Mouse (Mus musculus): Measurements from ENCODE around the gene Kcnq5. TPM values are rescaled to one million over a fixed set of nuclear protein-coding genes. Genes with fewer than 3 reads are reported as not detected.
A peak's percentile ranks its signal among the peaks of the same experiment; 100 is the strongest.

Kcnq5 gene
- polyA plus RNA-seq, 1 experiment from 2014 or later = 1.4 TPM

DNA sequence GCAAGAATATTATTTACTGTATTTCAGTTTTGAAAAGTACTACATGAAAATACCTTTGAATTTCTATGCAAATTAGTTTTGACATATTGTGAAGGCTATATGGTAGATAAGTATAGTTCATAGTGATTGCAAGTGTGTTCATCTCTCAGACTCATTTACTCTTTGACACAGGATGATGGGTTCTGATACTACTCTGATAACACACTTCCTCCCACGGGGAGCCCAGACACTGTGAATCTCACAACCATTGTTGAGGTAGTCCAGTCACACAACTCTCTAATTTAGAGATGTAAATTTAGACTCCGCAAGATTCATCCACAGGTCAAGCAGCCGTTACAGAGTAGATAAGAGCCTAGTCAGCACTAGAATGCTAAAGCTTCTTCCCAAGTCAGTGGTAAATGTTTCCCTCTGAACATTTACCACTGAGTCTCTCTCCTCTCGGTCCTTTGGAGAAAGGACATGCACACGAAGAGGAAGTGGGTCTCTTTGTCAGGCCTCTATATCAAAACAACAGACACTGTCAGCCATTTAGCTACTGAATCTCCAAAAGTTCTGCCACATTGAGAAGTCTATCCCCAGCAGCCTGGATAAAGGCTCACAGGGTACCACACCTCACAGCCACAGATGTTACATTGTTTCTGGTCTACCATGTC is 65.5 kb downstream of the Kcnq5 start:
- Histone ChIP-seq H3K4me3 (ENCODE audit: low read depth, low read length) (no peak overlapping the region), H3K27me3 (replicated peaks; ENCODE audit: control insufficient read depth, insufficient read depth, low read length) (no peaks in the 10 kb centered on the region), H3K36me3 (ENCODE audit: control insufficient read depth, insufficient read depth, low read length) (no peaks in the 10 kb centered on the region), H3K4me1 (ENCODE audit: control insufficient read depth, insufficient read depth, low read length) (no peaks in the 10 kb centered on the region), H3K4me2 (ENCODE audit: low read depth, low read length) (no peak overlapping the region), H3K27ac (replicated peaks; ENCODE audit: low read depth, low read length) (no peak overlapping the region), H3K9me3 (ENCODE audit: control insufficient read depth, low read length) (no peaks in the 10 kb centered on the region), H3K9ac (ENCODE audit: low read depth, low read length) (no peak overlapping the region)
- 70% methylated on average over 5 of the region's 5 CpGs for WGBS
- no peak for DNase-seq (ENCODE audit: low spot score)
- ATAC-seq (ENCODE audit: low read depth) = no peak

DNA sequence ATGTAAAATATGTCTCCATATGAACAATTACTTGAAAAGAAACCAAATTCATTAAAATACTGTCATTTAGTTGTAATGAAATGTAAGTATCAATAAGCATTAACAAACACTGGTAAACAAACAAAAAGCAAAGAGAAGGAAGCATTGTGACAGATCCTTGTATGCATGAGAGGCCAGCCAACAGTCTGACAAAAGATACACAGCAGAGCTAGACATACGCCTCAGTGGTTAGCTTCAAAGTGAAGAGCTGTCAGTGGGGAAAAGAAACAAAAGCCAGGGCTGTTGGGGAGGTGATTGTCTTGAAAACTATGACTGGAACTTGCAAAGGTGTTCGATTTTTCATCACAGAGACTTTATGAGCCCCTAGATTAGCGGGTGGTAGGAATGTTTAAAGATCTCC is 78.0 kb downstream of the Kcnq5 start:
- no peak overlapping the region for H3K27ac ChIP-seq (replicated peaks; ENCODE audit: low read depth, low read length)
- no peak overlapping the region for H3K4me3 ChIP-seq (ENCODE audit: low read depth, low read length)
- no peak overlapping the region for H3K4me2 ChIP-seq (ENCODE audit: low read depth, low read length)
- H3K27me3 ChIP-seq (replicated peaks; ENCODE audit: control insufficient read depth, insufficient read depth, low read length) = no peaks in the 10 kb centered on the region
- H3K36me3 ChIP-seq (ENCODE audit: control insufficient read depth, insufficient read depth, low read length) = no peaks in the 10 kb centered on the region
- no peak for ATAC-seq (ENCODE audit: low read depth)
- 69% methylated on average over 3 of the region's 3 CpGs for WGBS
- no peaks in the 10 kb centered on the region for H3K9me3 ChIP-seq (ENCODE audit: control insufficient read depth, low read length)
- H3K9ac ChIP-seq (ENCODE audit: low read depth, low read length) = no peak overlapping the region
- H3K4me1 ChIP-seq (ENCODE audit: control insufficient read depth, insufficient read depth, low read length) = no peaks in the 10 kb centered on the region
- DNase-seq (ENCODE audit: low spot score) = no peak

DNA sequence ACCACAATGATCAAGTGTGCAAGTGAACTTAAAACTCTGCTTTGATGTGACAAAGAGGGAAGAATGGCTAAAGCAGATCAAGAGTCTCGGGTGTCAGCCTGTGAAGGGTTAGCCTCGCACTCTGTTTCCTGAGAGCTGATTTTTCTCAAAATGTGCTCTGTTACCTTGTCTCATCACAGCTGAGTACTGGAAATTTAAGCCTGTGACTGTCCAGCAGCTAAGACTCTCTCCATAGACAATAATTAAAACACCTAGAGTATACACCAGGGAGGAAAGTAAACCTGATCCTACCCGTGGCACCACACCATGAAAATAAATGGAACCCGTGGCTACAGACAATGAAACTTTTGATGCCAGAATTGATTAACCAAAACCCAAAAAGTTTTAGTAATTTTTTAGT is 90.9 kb downstream of the Kcnq5 start:
- no peaks in the 10 kb centered on the region for H3K36me3 ChIP-seq (ENCODE audit: control insufficient read depth, insufficient read depth, low read length)
- no peaks in the 10 kb centered on the region for H3K27me3 ChIP-seq (replicated peaks; ENCODE audit: control insufficient read depth, insufficient read depth, low read length)
- ATAC-seq (ENCODE audit: low read depth) (no peak), DNase-seq (ENCODE audit: low spot score) (no peak)
- 30% methylated on average over 4 of the region's 4 CpGs for WGBS
- no peaks in the 10 kb centered on the region for H3K4me1 ChIP-seq (ENCODE audit: control insufficient read depth, insufficient read depth, low read length)
- no peak overlapping the region for H3K27ac ChIP-seq (replicated peaks; ENCODE audit: low read depth, low read length)
- no peaks in the 10 kb centered on the region for H3K9me3 ChIP-seq (ENCODE audit: control insufficient read depth, low read length)
- H3K9ac ChIP-seq (ENCODE audit: low read depth, low read length) = no peak overlapping the region
- H3K4me2 ChIP-seq (ENCODE audit: low read depth, low read length) = no peak overlapping the region
- H3K4me3 ChIP-seq (ENCODE audit: low read depth, low read length) = no peak overlapping the region

DNA sequence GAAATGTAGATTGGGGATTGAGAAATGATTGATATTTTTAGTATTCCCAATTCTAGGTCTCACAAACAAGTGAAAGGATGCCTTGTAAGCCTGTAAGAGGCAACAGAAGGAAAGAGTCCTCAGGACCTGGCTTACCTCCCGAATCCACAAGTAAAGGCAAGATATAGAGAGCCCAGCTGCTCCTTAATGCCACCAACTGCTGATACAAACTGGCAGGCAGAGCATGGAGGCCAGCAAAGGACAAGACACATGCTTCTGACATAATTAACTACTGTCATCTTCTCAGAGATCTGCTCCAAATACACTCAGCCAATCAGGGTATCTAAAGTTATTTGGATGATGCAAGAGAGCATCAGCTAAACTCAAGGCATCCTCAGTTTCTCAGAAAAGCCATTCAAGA is 93.3 kb downstream of the Kcnq5 start:
- ATAC-seq (ENCODE audit: low read depth) = no peak
- no peaks in the 10 kb centered on the region for H3K9me3 ChIP-seq (ENCODE audit: control insufficient read depth, low read length)
- H3K4me3 ChIP-seq (ENCODE audit: low read depth, low read length) = no peak overlapping the region
- 76% methylated on average over 1 of the region's 1 CpGs for whole genome bisulfite sequencing
- H3K27ac ChIP-seq (replicated peaks; ENCODE audit: low read depth, low read length) = no peak overlapping the region
- no peak for DNase-seq (ENCODE audit: low spot score)
- no peaks in the 10 kb centered on the region for H3K27me3 ChIP-seq (replicated peaks; ENCODE audit: control insufficient read depth, insufficient read depth, low read length)
- no peaks in the 10 kb centered on the region for H3K4me1 ChIP-seq (ENCODE audit: control insufficient read depth, insufficient read depth, low read length)
- no peaks in the 10 kb centered on the region for H3K36me3 ChIP-seq (ENCODE audit: control insufficient read depth, insufficient read depth, low read length)
- H3K4me2 ChIP-seq (ENCODE audit: low read depth, low read length) = no peak overlapping the region
- no peak overlapping the region for H3K9ac ChIP-seq (ENCODE audit: low read depth, low read length)

DNA sequence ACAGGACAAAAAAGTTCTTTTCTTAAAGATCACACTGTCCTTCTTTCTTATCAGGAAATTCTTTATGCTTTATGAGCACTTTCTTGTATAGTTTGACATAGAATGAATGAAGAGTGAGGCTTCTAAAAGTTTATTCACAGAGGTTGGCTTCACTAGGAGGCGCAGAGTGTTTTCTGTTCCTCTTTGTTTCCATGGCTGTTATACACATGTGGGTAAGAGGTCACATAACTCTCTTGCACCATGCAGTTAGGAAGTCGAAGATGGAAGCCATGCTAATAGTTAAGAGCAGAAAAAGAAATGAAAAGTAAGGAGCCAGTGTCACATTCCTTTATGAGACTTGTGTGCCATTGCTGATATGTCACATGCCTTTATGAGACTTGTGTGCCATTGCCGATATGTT is 105.3 kb downstream of the Kcnq5 start:
- ATAC-seq (ENCODE audit: low read depth) (no peak), DNase-seq (ENCODE audit: low spot score) (no peak)
- H3K27ac ChIP-seq (replicated peaks; ENCODE audit: low read depth, low read length) = no peak overlapping the region
- no peaks in the 10 kb centered on the region for H3K4me1 ChIP-seq (ENCODE audit: control insufficient read depth, insufficient read depth, low read length)
- no peak overlapping the region for H3K4me3 ChIP-seq (ENCODE audit: low read depth, low read length)
- H3K9me3 ChIP-seq (ENCODE audit: control insufficient read depth, low read length) = no peaks in the 10 kb centered on the region
- no peaks in the 10 kb centered on the region for H3K36me3 ChIP-seq (ENCODE audit: control insufficient read depth, insufficient read depth, low read length)
- H3K4me2 ChIP-seq (ENCODE audit: low read depth, low read length) = no peak overlapping the region
- WGBS = 58% methylated on average over 3 of the region's 3 CpGs
- H3K9ac ChIP-seq (ENCODE audit: low read depth, low read length) = no peak overlapping the region
- H3K27me3 ChIP-seq (replicated peaks; ENCODE audit: control insufficient read depth, insufficient read depth, low read length) = no peaks in the 10 kb centered on the region

DNA sequence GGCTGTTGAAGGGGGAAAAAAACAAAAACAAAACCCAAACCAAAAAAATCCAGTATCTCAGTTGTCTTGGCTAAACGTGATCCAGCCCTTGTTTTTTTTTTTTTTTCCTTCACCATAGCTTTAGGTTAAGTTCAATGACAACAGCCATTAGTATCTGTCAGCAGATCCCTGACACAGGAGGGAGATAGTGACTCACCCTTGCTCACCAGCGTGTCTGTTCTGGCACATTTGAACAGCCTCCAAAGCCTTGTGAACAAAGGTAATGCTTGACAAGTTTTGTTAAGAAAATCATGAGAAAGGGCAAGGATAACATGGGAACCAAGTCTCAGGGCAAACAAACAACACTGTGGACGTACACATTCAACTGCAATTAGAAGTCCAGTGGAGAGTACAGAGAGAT is 123.2 kb downstream of the Kcnq5 start:
- Histone ChIP-seq H3K4me3 (ENCODE audit: low read depth, low read length) (no peak overlapping the region), H3K4me2 (ENCODE audit: low read depth, low read length) (no peak overlapping the region), H3K9ac (ENCODE audit: low read depth, low read length) (no peak overlapping the region), H3K27ac (replicated peaks; ENCODE audit: low read depth, low read length) (no peak overlapping the region), H3K4me1 (ENCODE audit: control insufficient read depth, insufficient read depth, low read length) (no peaks in the 10 kb centered on the region), H3K27me3 (replicated peaks; ENCODE audit: control insufficient read depth, insufficient read depth, low read length) (no peaks in the 10 kb centered on the region), H3K9me3 (ENCODE audit: control insufficient read depth, low read length) (no peaks in the 10 kb centered on the region), H3K36me3 (ENCODE audit: control insufficient read depth, insufficient read depth, low read length) (no peaks in the 10 kb centered on the region)
- ATAC-seq (ENCODE audit: low read depth) (no peak), DNase-seq (ENCODE audit: low spot score) (peak; percentile 23)
- WGBS = 35% methylated on average over 3 of the region's 3 CpGs

DNA sequence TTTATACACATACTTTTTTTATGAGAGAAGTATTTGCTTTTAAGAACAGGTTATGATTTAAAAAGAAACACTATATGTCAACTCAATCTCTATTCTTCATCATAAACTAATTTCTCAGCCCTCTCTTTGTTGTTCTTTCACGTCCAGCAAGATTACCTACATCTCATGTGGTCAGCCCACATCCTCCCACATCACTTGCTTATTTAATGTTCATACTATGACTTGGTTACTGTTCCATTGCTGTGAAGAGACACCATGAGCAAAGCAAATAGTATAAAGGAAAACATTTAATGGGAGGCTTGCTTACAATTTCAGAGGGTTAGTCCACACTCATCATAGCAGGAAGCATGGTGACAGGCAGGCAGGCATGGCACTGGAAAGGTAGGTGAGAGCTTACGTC is 124.4 kb downstream of the Kcnq5 start:
- Histone ChIP-seq H3K27me3 (replicated peaks; ENCODE audit: control insufficient read depth, insufficient read depth, low read length) (no peaks in the 10 kb centered on the region), H3K27ac (replicated peaks; ENCODE audit: low read depth, low read length) (no peak overlapping the region), H3K4me3 (ENCODE audit: low read depth, low read length) (no peak overlapping the region), H3K4me1 (ENCODE audit: control insufficient read depth, insufficient read depth, low read length) (no peaks in the 10 kb centered on the region), H3K4me2 (ENCODE audit: low read depth, low read length) (no peak overlapping the region), H3K9me3 (ENCODE audit: control insufficient read depth, low read length) (no peaks in the 10 kb centered on the region), H3K36me3 (ENCODE audit: control insufficient read depth, insufficient read depth, low read length) (no peaks in the 10 kb centered on the region), H3K9ac (ENCODE audit: low read depth, low read length) (no peak overlapping the region)
- ATAC-seq (ENCODE audit: low read depth) (no peak), DNase-seq (ENCODE audit: low spot score) (no peak)
- WGBS = 76% methylated on average over 2 of the region's 2 CpGs

DNA sequence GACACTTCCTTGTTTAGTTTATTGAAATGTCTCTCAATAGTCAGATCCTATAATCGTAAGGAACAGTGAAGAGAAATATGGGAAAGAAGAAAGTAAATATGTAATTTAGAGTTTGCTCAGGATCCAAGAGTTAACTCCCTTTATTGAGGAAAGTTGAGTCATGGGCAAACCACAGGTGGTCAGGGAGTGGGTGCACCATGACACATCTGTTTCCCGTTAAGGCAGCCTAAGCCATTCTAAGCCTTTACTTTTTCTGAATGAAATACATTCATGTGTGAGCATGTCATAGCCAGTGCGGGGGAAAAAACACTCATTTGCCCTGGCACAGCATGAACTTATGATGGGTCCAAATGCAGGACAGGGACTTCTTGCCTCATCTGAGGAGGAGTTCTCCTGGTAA is 125.4 kb downstream of the Kcnq5 start:
- Histone ChIP-seq H3K27me3 (replicated peaks; ENCODE audit: control insufficient read depth, insufficient read depth, low read length) (no peaks in the 10 kb centered on the region), H3K36me3 (ENCODE audit: control insufficient read depth, insufficient read depth, low read length) (no peaks in the 10 kb centered on the region), H3K27ac (replicated peaks; ENCODE audit: low read depth, low read length) (no peak overlapping the region), H3K4me2 (ENCODE audit: low read depth, low read length) (no peak overlapping the region), H3K4me1 (ENCODE audit: control insufficient read depth, insufficient read depth, low read length) (no peaks in the 10 kb centered on the region), H3K4me3 (ENCODE audit: low read depth, low read length) (no peak overlapping the region), H3K9ac (ENCODE audit: low read depth, low read length) (no peak overlapping the region), H3K9me3 (ENCODE audit: control insufficient read depth, low read length) (no peaks in the 10 kb centered on the region)
- ATAC-seq (ENCODE audit: low read depth) = no peak
- WGBS = 29% methylated on average over 3 of the region's 3 CpGs
- DNase-seq (ENCODE audit: low spot score) = peak; percentile 48

DNA sequence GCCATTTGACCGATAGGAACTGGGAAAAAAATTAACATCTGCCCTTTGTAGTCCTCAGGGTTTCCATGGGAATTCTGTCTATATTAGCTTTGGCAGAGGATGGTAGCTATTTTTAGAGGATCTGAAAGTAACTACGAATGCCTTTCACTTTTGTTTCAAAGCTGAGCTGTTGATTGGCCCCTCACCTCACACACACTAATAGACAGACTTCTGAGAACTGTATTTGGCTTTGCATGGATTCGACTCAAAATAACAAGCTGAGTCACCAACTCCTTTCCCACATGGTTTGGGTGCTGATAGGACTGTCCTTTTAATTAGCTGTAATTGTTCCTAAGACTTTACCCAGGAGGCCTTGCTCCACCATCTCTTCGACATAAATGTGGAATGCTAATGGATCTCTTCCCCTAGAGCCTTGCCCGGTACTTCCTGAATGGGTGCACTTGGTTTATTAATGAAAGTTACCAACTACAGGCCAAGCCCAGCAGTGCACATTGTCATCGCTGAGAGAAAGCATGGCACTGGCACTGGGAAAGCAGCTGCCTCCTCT is 131.8 kb downstream of the Kcnq5 start:
- Histone ChIP-seq H3K4me3 (ENCODE audit: low read depth, low read length) (no peak overlapping the region), H3K4me1 (ENCODE audit: control insufficient read depth, insufficient read depth, low read length) (no peaks in the 10 kb centered on the region), H3K9ac (ENCODE audit: low read depth, low read length) (no peak overlapping the region), H3K27me3 (replicated peaks; ENCODE audit: control insufficient read depth, insufficient read depth, low read length) (no peaks in the 10 kb centered on the region), H3K36me3 (ENCODE audit: control insufficient read depth, insufficient read depth, low read length) (no peaks in the 10 kb centered on the region), H3K4me2 (ENCODE audit: low read depth, low read length) (no peak overlapping the region), H3K9me3 (ENCODE audit: control insufficient read depth, low read length) (no peaks in the 10 kb centered on the region), H3K27ac (replicated peaks; ENCODE audit: low read depth, low read length) (no peak overlapping the region)
- 59% methylated on average over 6 of the region's 6 CpGs for WGBS
- ATAC-seq (ENCODE audit: low read depth) (0 out of 2 replicates have a peak, but pooled peaks have one; percentile 37), DNase-seq (ENCODE audit: low spot score) (no peak)
